Mouse (Mus musculus): ENCODE measurements at regions not wholly inside any gene's neighbourhood (a gene's known extent, or its start where the extent isn't known, plus 50 kb on each side); places are given as distances from the start of the nearest gene placed in this dataset.
A peak's percentile ranks its signal among the peaks of the same experiment; 100 is the strongest.

DNA sequence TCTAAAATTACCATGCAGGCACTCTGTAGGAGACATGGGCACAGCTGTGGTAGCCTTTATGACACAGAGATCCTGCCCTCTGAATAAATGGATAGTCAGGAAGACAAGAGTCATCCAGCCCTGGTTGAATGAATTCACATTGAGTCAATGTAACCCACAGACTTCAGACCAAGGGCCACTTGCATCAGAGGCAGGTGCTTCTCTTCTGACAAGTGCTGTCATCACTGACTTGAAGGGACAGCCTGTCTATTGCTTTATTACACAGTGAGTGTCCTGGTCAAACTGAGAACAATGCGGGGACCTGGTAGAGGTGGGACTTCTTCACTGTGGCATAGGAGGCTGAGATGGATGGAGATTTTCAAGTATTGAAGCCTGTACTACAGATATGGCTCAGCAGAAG, 230.1 kb downstream of the Lyplal1 start:
- no peak for ATAC-seq (ENCODE audit: insufficient number of reproducible peaks, insufficient read depth, low FRiP score, low read depth)
- Histone ChIP-seq H3K4me3 (ENCODE audit: control insufficient read depth in 1 of 2, insufficient read depth in 1 of 2, low read depth in 1 of 2, low read length in 2 of 2) (no peak overlapping the region), H3K4me1 (ENCODE audit: control insufficient read depth in 2 of 2, insufficient read depth in 2 of 2, low read length in 2 of 2) (peaks cover 0 to 2% of the 10 kb centered on the region in 2 experiments; a peak in 1 of 4 replicates), H3K9me3 (ENCODE audit: control insufficient read depth, low read length) (no peaks in the 10 kb centered on the region), H3K9ac (ENCODE audit: low read length) (no peak overlapping the region), H3K27me3 (ENCODE audit: control insufficient read depth, insufficient read depth, low read length) (no peaks in the 10 kb centered on the region), H3K27ac (replicated peaks in 1 of 2; ENCODE audit: control insufficient read depth in 1 of 2, insufficient read depth in 1 of 2, low read depth in 2 of 2, low read length in 2 of 2) (no peak overlapping the region), H3K36me3 (ENCODE audit: control insufficient read depth, insufficient read depth, low read length) (no peaks in the 10 kb centered on the region), H3K4me2 (ENCODE audit: low read length) (no peak overlapping the region)
- 93% methylated on average over 1 of the region's 1 CpGs for WGBS

DNA sequence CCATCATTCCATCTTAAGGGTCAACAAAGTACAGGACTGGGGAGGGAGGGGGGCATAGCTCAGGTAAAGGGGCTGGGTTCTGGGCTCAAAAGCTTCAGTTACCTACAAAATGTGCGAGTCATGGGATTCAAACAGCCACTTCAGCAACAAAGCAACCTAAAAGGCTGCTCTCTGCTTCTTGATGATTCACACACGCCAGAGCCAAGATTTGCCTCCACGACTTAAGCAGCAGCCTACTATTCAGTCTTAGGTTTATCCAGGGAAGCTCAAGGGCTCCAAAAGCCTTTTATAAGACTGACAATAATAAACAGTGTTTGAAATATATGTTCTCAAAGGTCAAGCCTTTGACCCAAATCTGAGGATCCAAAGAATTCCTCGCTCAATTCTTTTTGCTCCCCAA, 225.3 kb downstream of the Lyplal1 start:
- WGBS: 70% methylated on average over 4 of the region's 4 CpGs
- H3K4me3 ChIP-seq (ENCODE audit: control insufficient read depth in 1 of 2, insufficient read depth in 1 of 2, low read depth in 1 of 2, low read length in 2 of 2): no peak overlapping the region
- no peaks in the 10 kb centered on the region for H3K36me3 ChIP-seq (ENCODE audit: control insufficient read depth, insufficient read depth, low read length)
- ATAC-seq (ENCODE audit: insufficient number of reproducible peaks, insufficient read depth, low FRiP score, low read depth): no peak
- no peaks in the 10 kb centered on the region for H3K27me3 ChIP-seq (ENCODE audit: control insufficient read depth, insufficient read depth, low read length)
- no peak overlapping the region for H3K4me2 ChIP-seq (ENCODE audit: low read length)
- no peaks in the 10 kb centered on the region for H3K4me1 ChIP-seq (ENCODE audit: control insufficient read depth in 2 of 2, insufficient read depth in 2 of 2, low read length in 2 of 2)
- no peak overlapping the region for H3K9ac ChIP-seq (ENCODE audit: low read length)
- no peak overlapping the region for H3K27ac ChIP-seq (replicated peaks in 1 of 2; ENCODE audit: control insufficient read depth in 1 of 2, insufficient read depth in 1 of 2, low read depth in 2 of 2, low read length in 2 of 2)
- H3K9me3 ChIP-seq (ENCODE audit: control insufficient read depth, low read length): no peaks in the 10 kb centered on the region

DNA sequence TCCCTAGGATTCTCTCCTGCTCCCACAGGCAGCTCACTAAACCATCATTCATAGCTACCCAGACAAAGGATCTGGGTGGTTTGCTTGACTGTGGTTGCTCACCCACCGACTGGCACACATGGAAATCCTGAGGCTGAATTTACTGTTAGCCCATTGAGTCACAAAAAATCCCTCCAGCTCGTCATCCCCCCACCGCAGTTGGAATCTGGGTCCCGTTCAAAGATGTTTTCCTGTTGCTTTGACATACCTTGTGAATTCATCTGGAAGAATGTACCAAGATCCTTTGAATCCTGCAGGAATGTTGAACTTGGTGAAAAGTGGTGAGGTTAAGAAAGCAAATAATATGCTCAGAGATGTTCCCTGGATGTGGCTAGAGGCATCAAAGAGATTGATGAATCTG, 223.7 kb downstream of the Lyplal1 start:
- 77% methylated on average over 4 of the region's 4 CpGs for WGBS
- no peak overlapping the region for H3K4me3 ChIP-seq (ENCODE audit: control insufficient read depth in 1 of 2, insufficient read depth in 1 of 2, low read depth in 1 of 2, low read length in 2 of 2)
- no peak for ATAC-seq (ENCODE audit: insufficient number of reproducible peaks, insufficient read depth, low FRiP score, low read depth)

DNA sequence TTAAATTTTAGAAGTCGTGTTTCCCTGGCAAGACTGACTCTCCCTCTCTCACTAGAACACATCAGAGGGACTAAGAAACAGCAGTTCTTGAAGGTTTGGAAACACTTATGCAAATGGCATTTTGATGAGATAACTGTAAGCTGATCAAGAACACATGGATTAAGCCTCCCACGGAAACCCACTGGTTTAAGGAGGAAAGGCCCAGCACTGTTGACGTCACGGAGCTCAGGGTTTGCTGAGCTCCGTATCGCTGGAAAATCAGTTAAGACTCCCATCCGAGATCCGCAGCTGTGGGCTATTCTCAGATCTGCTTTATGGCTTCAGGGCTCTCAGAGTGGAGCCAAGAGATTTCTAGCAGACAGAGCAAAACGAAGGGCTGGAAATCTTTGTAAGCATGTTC, 218.6 kb downstream of the Lyplal1 start:
- Histone ChIP-seq H3K9ac (ENCODE audit: low read length) (no peak overlapping the region), H3K27ac (replicated peaks in 1 of 2; ENCODE audit: control insufficient read depth in 1 of 2, insufficient read depth in 1 of 2, low read depth in 2 of 2, low read length in 2 of 2) (no peak overlapping the region), H3K4me1 (ENCODE audit: control insufficient read depth in 2 of 2, insufficient read depth in 2 of 2, low read length in 2 of 2) (peaks cover 3 to 5% of the 10 kb centered on the region in 2 experiments; a peak in 3 of 4 replicates), H3K9me3 (ENCODE audit: control insufficient read depth, low read length) (peaks cover 11% of the 10 kb centered on the region; the same call in 1 of the 2 replicates), H3K36me3 (ENCODE audit: control insufficient read depth, insufficient read depth, low read length) (no peaks in the 10 kb centered on the region), H3K4me2 (ENCODE audit: low read length) (no peak overlapping the region), H3K27me3 (ENCODE audit: control insufficient read depth, insufficient read depth, low read length) (no peaks in the 10 kb centered on the region), H3K4me3 (ENCODE audit: control insufficient read depth in 1 of 2, insufficient read depth in 1 of 2, low read depth in 1 of 2, low read length in 2 of 2) (no peak overlapping the region)
- no peak for ATAC-seq (ENCODE audit: insufficient number of reproducible peaks, insufficient read depth, low FRiP score, low read depth)
- 31% methylated on average over 9 of the region's 9 CpGs for WGBS

More for the DNA sequence above, 223.7 kb downstream of the Lyplal1 start:
- Histone ChIP-seq H3K4me2 (ENCODE audit: low read length) (no peak overlapping the region), H3K9me3 (ENCODE audit: control insufficient read depth, low read length) (no peaks in the 10 kb centered on the region), H3K27me3 (ENCODE audit: control insufficient read depth, insufficient read depth, low read length) (no peaks in the 10 kb centered on the region), H3K4me1 (ENCODE audit: control insufficient read depth in 2 of 2, insufficient read depth in 2 of 2, low read length in 2 of 2) (no peaks in the 10 kb centered on the region; a peak in 1 of 4 replicates), H3K27ac (replicated peaks in 1 of 2; ENCODE audit: control insufficient read depth in 1 of 2, insufficient read depth in 1 of 2, low read depth in 2 of 2, low read length in 2 of 2) (no peak overlapping the region), H3K9ac (ENCODE audit: low read length) (no peak overlapping the region), H3K36me3 (ENCODE audit: control insufficient read depth, insufficient read depth, low read length) (no peaks in the 10 kb centered on the region)

DNA sequence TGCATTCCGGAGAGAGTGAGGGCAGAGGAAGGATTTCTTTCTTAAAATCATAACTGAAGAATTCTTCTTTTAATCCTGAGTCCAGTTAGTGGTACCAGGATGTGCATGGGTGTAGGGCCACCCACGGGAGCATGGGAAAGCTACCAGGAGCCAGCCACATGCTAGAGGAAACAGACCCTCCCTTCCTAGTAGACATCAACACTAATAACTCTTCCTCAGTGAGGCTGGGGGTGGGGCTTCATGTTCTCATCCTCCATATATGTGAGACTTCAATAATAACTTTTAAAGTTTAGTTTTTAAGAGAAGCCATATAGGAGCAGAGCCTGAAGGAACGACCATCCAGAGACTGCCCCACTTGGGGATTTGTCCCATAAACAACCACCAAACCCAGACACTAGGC, 216.8 kb downstream of the Lyplal1 start:
- Histone ChIP-seq H3K4me3 (ENCODE audit: control insufficient read depth in 1 of 2, insufficient read depth in 1 of 2, low read depth in 1 of 2, low read length in 2 of 2) (no peak overlapping the region), H3K4me1 (ENCODE audit: control insufficient read depth in 2 of 2, insufficient read depth in 2 of 2, low read length in 2 of 2) (peaks cover 3 to 5% of the 10 kb centered on the region in 2 experiments; a peak in 3 of 4 replicates), H3K36me3 (ENCODE audit: control insufficient read depth, insufficient read depth, low read length) (no peaks in the 10 kb centered on the region), H3K27ac (replicated peaks in 1 of 2; ENCODE audit: control insufficient read depth in 1 of 2, insufficient read depth in 1 of 2, low read depth in 2 of 2, low read length in 2 of 2) (no peak overlapping the region), H3K9ac (ENCODE audit: low read length) (no peak overlapping the region), H3K27me3 (ENCODE audit: control insufficient read depth, insufficient read depth, low read length) (no peaks in the 10 kb centered on the region), H3K9me3 (ENCODE audit: control insufficient read depth, low read length) (peaks cover 11% of the 10 kb centered on the region; the same call in 1 of the 2 replicates), H3K4me2 (ENCODE audit: low read length) (peak overlapping the region; percentile 24; the same call in 1 of the 2 replicates)
- 36% methylated on average over 3 of the region's 3 CpGs for WGBS
- no peak for ATAC-seq (ENCODE audit: insufficient number of reproducible peaks, insufficient read depth, low FRiP score, low read depth)

DNA sequence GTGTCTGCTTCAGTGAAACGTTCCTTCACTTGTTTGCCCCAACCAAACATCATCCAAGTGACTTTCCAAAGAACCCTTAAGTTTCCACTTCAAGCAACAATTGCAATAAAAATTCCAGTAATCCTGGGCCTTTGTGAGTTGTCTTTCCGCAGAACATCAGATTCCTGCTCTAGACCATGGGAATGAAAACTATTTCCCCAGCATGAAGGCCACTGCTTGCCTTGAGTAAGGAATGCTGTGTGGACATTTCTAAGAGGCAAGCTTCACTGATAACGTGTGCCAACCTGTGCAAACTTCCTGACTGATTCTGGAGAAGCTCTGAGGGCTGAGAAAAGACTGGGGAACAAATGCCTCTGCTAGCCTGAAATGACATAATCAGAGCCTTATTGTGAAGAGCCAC, 214.7 kb downstream of the Lyplal1 start:
- no peak for ATAC-seq (ENCODE audit: insufficient number of reproducible peaks, insufficient read depth, low FRiP score, low read depth)
- no peaks in the 10 kb centered on the region for H3K27me3 ChIP-seq (ENCODE audit: control insufficient read depth, insufficient read depth, low read length)
- no peak overlapping the region for H3K27ac ChIP-seq (replicated peaks in 1 of 2; ENCODE audit: control insufficient read depth in 1 of 2, insufficient read depth in 1 of 2, low read depth in 2 of 2, low read length in 2 of 2)
- H3K9me3 ChIP-seq (ENCODE audit: control insufficient read depth, low read length): peaks cover 11% of the 10 kb centered on the region; the same call in 1 of the 2 replicates
- no peak overlapping the region for H3K9ac ChIP-seq (ENCODE audit: low read length)
- peaks cover 3 to 5% of the 10 kb centered on the region in 2 experiments; a peak in 3 of 4 replicates for H3K4me1 ChIP-seq (ENCODE audit: control insufficient read depth in 2 of 2, insufficient read depth in 2 of 2, low read length in 2 of 2)
- no peak overlapping the region for H3K4me2 ChIP-seq (ENCODE audit: low read length)
- H3K4me3 ChIP-seq (ENCODE audit: control insufficient read depth in 1 of 2, insufficient read depth in 1 of 2, low read depth in 1 of 2, low read length in 2 of 2): no peak overlapping the region
- no peaks in the 10 kb centered on the region for H3K36me3 ChIP-seq (ENCODE audit: control insufficient read depth, insufficient read depth, low read length)
- WGBS: 58% methylated on average over 3 of the region's 3 CpGs

DNA sequence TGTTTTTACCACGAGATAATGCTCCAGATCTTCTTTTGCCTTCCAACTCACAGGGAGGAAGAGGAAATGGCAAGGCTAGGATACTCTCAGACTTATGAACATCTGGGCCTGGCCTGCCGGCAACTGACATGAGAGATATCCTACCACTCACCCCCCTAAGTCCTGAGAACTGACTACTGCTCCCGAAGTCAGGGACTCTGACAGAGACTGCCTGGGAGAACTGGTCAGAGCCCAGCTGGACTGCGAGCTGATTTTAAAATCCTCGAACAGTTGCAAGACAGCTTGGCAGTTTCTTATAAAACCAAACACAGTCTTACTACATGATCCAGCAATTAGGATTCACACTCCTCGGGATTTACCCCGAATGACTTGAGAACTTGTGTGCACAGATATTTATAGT, 211.4 kb downstream of the Lyplal1 start:
- Histone ChIP-seq H3K4me3 (ENCODE audit: control insufficient read depth in 1 of 2, insufficient read depth in 1 of 2, low read depth in 1 of 2, low read length in 2 of 2) (no peak overlapping the region), H3K4me2 (ENCODE audit: low read length) (no peak overlapping the region), H3K4me1 (ENCODE audit: control insufficient read depth in 2 of 2, insufficient read depth in 2 of 2, low read length in 2 of 2) (peaks cover 0 to 3% of the 10 kb centered on the region in 2 experiments; a peak in 2 of 4 replicates), H3K27me3 (ENCODE audit: control insufficient read depth, insufficient read depth, low read length) (no peaks in the 10 kb centered on the region), H3K27ac (replicated peaks in 1 of 2; ENCODE audit: control insufficient read depth in 1 of 2, insufficient read depth in 1 of 2, low read depth in 2 of 2, low read length in 2 of 2) (no peak overlapping the region), H3K36me3 (ENCODE audit: control insufficient read depth, insufficient read depth, low read length) (no peaks in the 10 kb centered on the region), H3K9me3 (ENCODE audit: control insufficient read depth, low read length) (peaks cover 11% of the 10 kb centered on the region; the same call in 1 of the 2 replicates), H3K9ac (ENCODE audit: low read length) (no peak overlapping the region)
- no peak for ATAC-seq (ENCODE audit: insufficient number of reproducible peaks, insufficient read depth, low FRiP score, low read depth)
- WGBS: 60% methylated on average over 7 of the region's 7 CpGs

DNA sequence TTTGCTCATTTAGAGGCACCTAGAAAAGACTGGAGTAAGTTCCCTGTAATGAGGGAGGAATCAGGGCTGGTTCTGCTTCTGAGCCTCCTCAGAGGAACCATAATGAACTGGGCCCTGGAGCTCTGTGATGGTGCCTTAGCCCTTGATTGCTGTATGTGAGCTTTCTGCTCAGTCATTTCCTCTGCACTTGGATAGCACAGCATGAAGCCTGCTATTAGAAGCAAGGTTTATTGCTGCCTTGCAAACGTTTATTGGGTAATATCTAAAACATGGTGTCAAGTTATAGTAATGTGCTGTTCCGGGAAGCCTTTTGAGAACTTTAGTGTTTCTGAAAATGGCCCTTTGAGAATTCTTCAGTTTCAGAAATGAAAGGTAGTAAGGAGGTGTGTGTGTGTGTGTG, 201.5 kb downstream of the Lyplal1 start:
- ATAC-seq (ENCODE audit: insufficient number of reproducible peaks, insufficient read depth, low FRiP score, low read depth): no peak
- Histone ChIP-seq H3K9ac (ENCODE audit: low read length) (no peak overlapping the region), H3K36me3 (ENCODE audit: control insufficient read depth, insufficient read depth, low read length) (no peaks in the 10 kb centered on the region), H3K9me3 (ENCODE audit: control insufficient read depth, low read length) (no peaks in the 10 kb centered on the region), H3K27me3 (ENCODE audit: control insufficient read depth, insufficient read depth, low read length) (no peaks in the 10 kb centered on the region), H3K4me1 (ENCODE audit: control insufficient read depth in 2 of 2, insufficient read depth in 2 of 2, low read length in 2 of 2) (no peaks in the 10 kb centered on the region), H3K4me2 (ENCODE audit: low read length) (no peak overlapping the region), H3K27ac (replicated peaks in 1 of 2; ENCODE audit: control insufficient read depth in 1 of 2, insufficient read depth in 1 of 2, low read depth in 2 of 2, low read length in 2 of 2) (no peak overlapping the region), H3K4me3 (ENCODE audit: control insufficient read depth in 1 of 2, insufficient read depth in 1 of 2, low read depth in 1 of 2, low read length in 2 of 2) (no peak overlapping the region)
- 71% methylated on average over 2 of the region's 2 CpGs for whole genome bisulfite sequencing
